In the genomic region with DNA sequence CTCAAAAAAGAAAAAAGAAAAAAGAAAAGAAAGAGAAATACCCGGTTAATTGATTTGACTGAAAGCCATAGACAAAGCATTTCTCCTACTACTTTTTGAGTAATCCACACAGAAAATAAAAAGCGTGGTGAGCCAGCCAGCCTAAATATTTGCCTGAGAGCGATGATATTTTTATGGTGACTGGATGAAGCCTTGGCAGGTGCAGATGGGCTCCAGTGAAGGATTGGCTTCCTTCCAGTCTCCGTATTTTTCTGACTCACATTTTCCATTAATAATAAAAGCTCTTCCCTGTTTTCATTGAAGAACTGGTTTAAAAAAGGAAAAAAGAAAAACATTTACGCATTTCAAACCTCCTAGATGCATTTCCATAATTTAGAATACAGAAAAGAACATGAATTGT, we compare ENCODE assay signal across 14 mouse cellular contexts.
DNase-seq lines count a peak whose midpoint lies in the region; ATAC-seq and TF ChIP-seq lines count a peak whose summit lies in the region.
"Had no signal": no experiment of that assay in that cellular context is flagged by ENCODE, and none has a peak within 500 bp of the region (broad histone marks: within the 10 kb centered on the region; RNA-seq: fewer than 3 reads in every experiment).

No protein-coding gene starts in this region.

- TF ChIP-seq CTCF in lung, embryonic 14.5 days (IDR thresholded peaks at IDR 0.05; ENCODE audit: low read depth) = no peak

- H3K36me3 ChIP-seq in lung, embryonic 14.5 days (ENCODE audit: insufficient read depth) = no peaks in the 10 kb centered on the region
- H3K36me3 ChIP-seq: embryonic facial prominence, embryonic 12.5 days had no signal

- H3K27ac ChIP-seq in lung, embryonic 14.5 days (ENCODE audit: low read depth) = no peak overlapping the region
- H3K27ac ChIP-seq: embryonic facial prominence, embryonic 12.5 days; kidney, postnatal 0 days; neural tube, embryonic 12.5 days had no signal

- H3K4me2 ChIP-seq in lung, embryonic 14.5 days = no peak overlapping the region
- H3K4me2 ChIP-seq: embryonic facial prominence, embryonic 12.5 days; neural tube, embryonic 12.5 days had no signal

- peak; percentile 11 for DNase-seq in gastrocnemius, postnatal 25 days
- DNase-seq in gastrocnemius, adult 8-10 months (ENCODE audit: low spot score in 2 of 2) = no peak
- peak; percentile 47 for DNase-seq in lung, embryonic 14.5 days
- no peak for DNase-seq in lung, adult 18-20 months
- DNase-seq in adipocyte (ENCODE audit: low spot score) = peak; percentile 16
- DNase-seq in layer of hippocampus, postnatal 36 days = peak; percentile 7 to 19
- no peak for DNase-seq in kidney, adult 9 months
- DNase-seq: cerebellum, adult 9-10 months; left cerebral cortex, postnatal 4 days; lung, adult 2 months; thymus, postnatal 14 days had no signal

- H3K27me3 ChIP-seq in lung, embryonic 14.5 days (ENCODE audit: insufficient read depth, low read length) = no peaks in the 10 kb centered on the region
- H3K27me3 ChIP-seq: embryonic facial prominence, embryonic 12.5 days; neural tube, embryonic 12.5 days had no signal

- no peak overlapping the region for H3K4me3 ChIP-seq in lung, embryonic 14.5 days (ENCODE audit: low read depth, low read length)
- H3K4me3 ChIP-seq: embryonic facial prominence, embryonic 12.5 days; neural tube, embryonic 12.5 days had no signal

- H3K4me1 ChIP-seq in lung, embryonic 14.5 days (ENCODE audit: insufficient read depth) = no peaks in the 10 kb centered on the region
- H3K4me1 ChIP-seq: embryonic facial prominence, embryonic 12.5 days; neural tube, embryonic 12.5 days had no signal

- no peak overlapping the region for H3K9ac ChIP-seq in lung, embryonic 14.5 days
- H3K9ac ChIP-seq: embryonic facial prominence, embryonic 12.5 days; neural tube, embryonic 12.5 days had no signal

- no peaks in the 10 kb centered on the region for H3K9me3 ChIP-seq in lung, embryonic 14.5 days (ENCODE audit: low read depth, low read length)
- H3K9me3 ChIP-seq: embryonic facial prominence, embryonic 12.5 days; neural tube, embryonic 12.5 days had no signal

- WGBS in lung, embryonic 14.5 days = 58% methylated on average over 5 of the region's 5 CpGs

- no peak for ATAC-seq in lung, embryonic 14.5 days (ENCODE audit: insufficient read depth)

Comparison
In these comparisons a context has a peak if more than half of its experiments do, and no peak if none do; other contexts are left out.
1. DNase-seq: peak in gastrocnemius, postnatal 25 days (single experiment), lung, embryonic 14.5 days (single experiment), adipocyte (single experiment) and layer of hippocampus, postnatal 36 days (2 of 2); none in gastrocnemius, adult 8-10 months (0 of 2), lung, adult 18-20 months (0 of 2) and kidney, adult 9 months (single experiment).